Mouse (Mus musculus) small intestine, adult 2 months (tissue): Measurements from ENCODE around the gene Napa. TPM values are rescaled to one million over a fixed set of nuclear protein-coding genes. Genes with fewer than 3 reads are reported as not detected.

Experiments
- H3K27ac ChIP-seq: fragments of 200-500 bp; 2 replicates; pipeline ENCODE4 v1.5.1; 2012; ENCODE audit warnings: low read depth, low read length, control low read depth, inconsistent platforms; ENCODE audit not compliant: insufficient read depth
- H3K27me3 ChIP-seq: fragments of 200-500 bp; 2 replicates; pipeline ENCODE4 v1.6.1; 2012; ENCODE audit warnings: mild to moderate bottlenecking, moderate library complexity, low read length, inconsistent platforms; ENCODE audit not compliant: control insufficient read depth, insufficient read depth
- H3K36me3 ChIP-seq: fragments of 200-500 bp; 2 replicates; pipeline ENCODE4 v1.6.1; 2012; ENCODE audit warnings: mild to moderate bottlenecking, low read length, control low read depth, inconsistent platforms; ENCODE audit not compliant: control insufficient read depth, insufficient read depth
- H3K4me1 ChIP-seq: fragments of 200-500 bp; 2 replicates; pipeline ENCODE4 v1.6.1; 2012; ENCODE audit warnings: low read length, inconsistent platforms, mixed read lengths; ENCODE audit not compliant: control insufficient read depth, insufficient read depth, insufficient read length
- H3K4me3 ChIP-seq: fragments of 200-500 bp; 2 replicates; pipeline ENCODE4 v1.5.1; 2012; ENCODE audit warnings: low read depth, mild to moderate bottlenecking, control low read depth, inconsistent platforms, low read length, moderate library complexity
- CTCF ChIP-seq: fragments of 200-500 bp; IDR thresholded peaks from 2 replicates; pipeline ENCODE4 v1.5.1; 2012; ENCODE audit warnings: low read depth, mild to moderate bottlenecking, control low read depth, inconsistent platforms, low read length, moderate library complexity, mixed read lengths; ENCODE audit not compliant: insufficient replicate concordance, insufficient read length; ENCODE audit errors: extremely low read depth
- POLR2A ChIP-seq: fragments of 200-500 bp; IDR thresholded peaks from 2 replicates; pipeline ENCODE4 v1.6.1; 2012; ENCODE audit warnings: low read depth, mild to moderate bottlenecking, control low read depth, inconsistent platforms, low read length, moderate library complexity
- WGBS: fragments of 180-500 bp; shearing (Covaris S2); methylation state at CpG from one replicate; pipeline ENCODE4 v1.1.7; 2018; 5-methylcytosine and 5-hydroxymethylcytosine counted together
- polyA plus RNA-seq: library from polyadenylated mRNA; depleted of rRNA; stranded (reverse); fragments of >200 nt; gene quantifications from 2 replicates; pipeline ENCODE4 v1.2.3, GENCODE M21; 2012

The Napa gene
- polyA plus RNA-seq, 1 experiment = 139 TPM

DNA sequence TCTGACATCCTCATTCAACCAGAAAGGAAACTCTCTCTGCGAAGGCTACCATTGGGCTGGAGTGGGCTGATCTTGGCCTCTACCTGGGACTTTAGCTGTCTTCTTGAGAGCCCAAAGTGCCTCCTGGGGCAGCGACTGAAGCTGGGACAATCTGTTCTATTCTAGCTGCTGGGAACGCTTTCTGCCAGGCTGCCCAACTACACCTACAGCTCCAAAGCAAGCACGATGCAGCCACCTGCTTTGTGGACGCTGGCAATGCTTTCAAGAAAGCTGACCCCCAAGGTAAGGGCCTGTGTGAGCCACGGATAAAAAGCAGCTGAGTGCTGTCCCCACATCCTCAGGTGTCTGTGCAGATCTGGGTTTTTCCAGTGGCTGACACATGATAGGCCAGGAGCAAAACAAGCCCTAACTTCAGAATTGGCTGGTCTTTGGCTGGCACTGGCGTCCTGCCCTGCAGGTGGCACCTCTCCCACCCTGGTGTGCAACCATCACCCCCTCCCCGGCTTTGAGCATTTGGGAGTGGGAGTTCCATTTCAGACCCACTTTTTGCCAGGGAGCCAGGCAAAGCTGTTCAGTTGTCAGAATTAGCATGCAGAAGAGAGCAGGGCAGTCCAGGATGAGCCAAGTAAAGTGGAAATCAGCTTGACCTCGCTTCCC is 10.8 kb downstream of the Napa start:
- Histone ChIP-seq H3K27ac (no peak overlapping the region), H3K27me3 (no peaks in the 10 kb centered on the region), H3K4me1 (no peaks in the 10 kb centered on the region), H3K4me3 (no peak overlapping the region), H3K36me3 (peaks cover 62% of the 10 kb centered on the region)
- TF ChIP-seq POLR2A = no peak
- no peak for TF ChIP-seq CTCF
- 94% methylated on average over 9 of the region's 9 CpGs for WGBS

DNA sequence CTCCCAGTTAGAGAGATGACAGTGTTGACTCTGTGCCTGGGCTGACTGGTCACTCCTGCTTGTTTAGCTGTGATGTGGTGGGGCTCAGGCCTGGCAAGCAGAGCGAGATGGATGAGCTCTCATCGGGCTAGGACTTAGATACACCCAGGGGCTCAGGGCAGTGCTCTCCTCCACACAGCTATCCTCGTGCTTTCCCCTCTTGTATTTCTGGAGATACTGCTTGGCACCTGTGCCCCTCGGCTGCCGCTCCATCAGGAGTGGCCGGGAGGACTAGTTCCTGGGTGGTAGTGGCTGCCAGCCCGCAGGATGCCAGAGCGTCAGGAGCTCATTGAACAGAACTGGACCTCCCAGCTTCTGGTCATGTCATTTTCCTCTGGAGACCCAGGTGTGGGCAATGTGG is 11.9 kb downstream of the Napa start:
- WGBS = 93% methylated on average over 8 of the region's 8 CpGs
- Histone ChIP-seq H3K4me1 (no peaks in the 10 kb centered on the region), H3K4me3 (no peak overlapping the region), H3K27ac (no peak overlapping the region), H3K27me3 (no peaks in the 10 kb centered on the region), H3K36me3 (peaks cover 73% of the 10 kb centered on the region)
- no peak for TF ChIP-seq POLR2A
- TF ChIP-seq CTCF = no peak

DNA sequence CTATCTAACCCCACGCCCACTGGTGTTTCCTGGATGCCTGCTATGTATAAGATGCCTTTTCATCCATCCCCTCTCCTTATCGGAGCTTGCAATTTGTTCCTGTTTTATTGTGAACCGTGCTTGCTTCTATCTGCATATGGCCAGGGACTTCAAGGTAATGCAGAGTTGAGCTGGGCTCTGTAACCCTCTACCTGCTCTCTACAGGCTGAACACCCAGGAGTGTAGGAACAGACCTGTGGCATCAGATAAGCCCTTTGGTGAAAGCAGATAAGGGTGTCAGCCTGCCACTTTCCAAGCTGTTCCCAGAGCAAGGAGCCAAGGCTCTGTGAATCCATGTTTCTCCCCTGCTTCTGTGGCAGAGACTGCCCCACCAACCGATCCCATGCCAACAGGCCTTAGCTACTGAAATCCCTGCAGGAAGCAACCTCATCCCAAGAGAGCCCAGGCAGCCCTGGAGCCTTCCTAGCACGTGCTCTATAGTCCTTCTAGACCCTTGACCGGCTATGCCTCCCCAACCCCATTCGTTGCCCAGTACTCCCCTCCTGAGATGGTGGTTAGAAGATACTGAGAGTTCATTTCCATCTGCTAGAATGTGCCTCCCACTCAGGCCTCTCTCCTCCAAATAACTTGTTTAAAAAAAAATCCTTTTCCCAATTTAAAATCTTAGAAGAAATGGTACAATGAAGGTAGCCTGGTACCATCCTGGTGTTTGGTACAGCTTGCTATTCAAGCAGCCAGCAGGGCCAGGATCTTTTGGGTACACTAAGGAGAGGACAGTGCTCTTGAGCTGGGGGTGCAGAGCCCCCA is 13.2 kb downstream of the Napa start:
- H3K4me3 ChIP-seq = no peak overlapping the region
- no peak overlapping the region for H3K27ac ChIP-seq
- H3K4me1 ChIP-seq = no peaks in the 10 kb centered on the region
- 88% methylated on average over 7 of the region's 7 CpGs for WGBS
- peaks cover 86% of the 10 kb centered on the region for H3K36me3 ChIP-seq
- no peaks in the 10 kb centered on the region for H3K27me3 ChIP-seq
- TF ChIP-seq CTCF = no peak
- TF ChIP-seq POLR2A = no peak

DNA sequence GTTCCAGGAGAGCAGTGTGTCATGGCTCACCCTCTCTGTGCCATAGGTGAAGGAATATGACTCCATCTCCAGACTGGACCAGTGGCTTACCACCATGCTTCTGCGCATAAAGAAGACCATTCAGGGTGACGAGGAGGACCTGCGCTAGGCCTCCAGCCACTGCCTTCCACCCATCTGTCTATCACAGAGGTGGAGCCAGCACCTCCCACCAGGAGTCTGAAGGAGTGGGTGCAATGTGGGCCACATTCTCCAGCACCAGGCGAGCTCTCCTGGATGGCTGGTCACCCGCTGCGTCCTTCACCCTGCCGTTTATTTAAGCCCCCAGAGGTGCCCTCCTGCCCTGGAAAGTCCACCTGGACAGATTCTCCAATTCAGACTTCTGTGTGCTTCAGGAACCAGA is 18.2 kb downstream of the Napa start:
- Histone ChIP-seq H3K36me3 (peaks cover 52% of the 10 kb centered on the region), H3K27me3 (no peaks in the 10 kb centered on the region), H3K4me1 (no peaks in the 10 kb centered on the region; the same call in 1 of the 2 replicates), H3K4me3 (no peak overlapping the region), H3K27ac (no peak overlapping the region)
- 95% methylated on average over 7 of the region's 7 CpGs for WGBS
- TF ChIP-seq CTCF = no peak
- TF ChIP-seq POLR2A = no peak

DNA sequence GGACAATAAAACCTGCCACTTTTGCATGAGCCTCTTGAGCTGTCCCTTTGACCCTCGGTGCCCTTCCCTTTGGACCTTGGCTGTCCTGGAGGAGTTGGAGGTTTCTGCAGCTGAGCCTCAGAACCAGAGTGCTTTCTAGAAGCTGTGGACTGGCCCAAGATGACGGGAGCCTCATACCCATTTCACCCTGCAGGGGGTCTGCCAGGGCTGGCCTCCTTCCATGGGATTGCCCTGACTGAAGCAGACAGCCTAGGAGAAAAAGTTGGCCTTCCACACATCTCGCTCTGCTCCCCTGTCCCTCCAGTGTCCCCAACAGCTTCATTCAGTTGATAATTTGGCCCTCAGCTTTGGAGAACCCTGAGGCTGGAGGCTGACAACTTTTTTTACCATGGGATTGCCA is 18.8 kb downstream of the Napa start:
- Histone ChIP-seq H3K27ac (no peak overlapping the region), H3K36me3 (peaks cover 46% of the 10 kb centered on the region), H3K4me1 (no peaks in the 10 kb centered on the region; the same call in 1 of the 2 replicates), H3K27me3 (no peaks in the 10 kb centered on the region), H3K4me3 (no peak overlapping the region)
- WGBS = 84% methylated on average over 3 of the region's 3 CpGs
- TF ChIP-seq CTCF = no peak

DNA sequence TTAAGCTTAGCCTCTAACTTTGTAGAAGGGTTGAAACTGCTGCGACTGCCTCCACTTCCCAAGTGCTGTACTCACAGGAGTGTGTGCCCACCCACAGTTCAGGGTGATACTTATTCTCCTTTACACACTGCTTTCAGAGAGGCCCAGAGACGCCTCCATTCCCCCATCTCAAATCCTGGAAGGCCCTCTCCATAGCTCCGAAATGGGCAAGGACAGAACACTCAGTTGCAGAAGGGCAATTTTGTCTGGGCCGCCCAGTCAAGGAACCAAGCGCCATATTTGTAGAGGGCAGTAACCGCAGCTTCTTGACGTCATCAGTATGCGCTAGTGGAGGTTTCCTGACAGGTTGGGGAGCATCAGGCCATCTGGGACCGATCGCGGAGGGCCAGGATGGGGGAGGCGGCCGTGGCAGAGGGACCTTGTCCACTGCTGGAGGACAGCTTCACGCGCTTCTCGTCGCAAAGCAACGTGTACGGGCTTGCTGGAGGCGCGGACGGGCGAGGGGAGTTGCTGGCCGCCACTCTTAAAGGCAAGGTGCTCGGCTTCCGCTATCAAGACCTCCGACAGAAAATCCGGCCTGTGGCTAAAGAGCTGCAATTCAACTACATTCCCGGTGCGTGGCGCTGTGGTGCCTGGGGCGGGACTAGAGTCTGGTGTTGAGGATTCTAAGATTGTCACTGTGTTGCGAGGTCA is 21.5 kb downstream of the Napa start, which contains the start of gene Kptn:
Gene Kptn (plus strand): TSS at position 327 of the 693 bp plus-strand sequence.
- H3K27ac ChIP-seq = peak within 1 kb of the TSS; percentile 61
- 1% methylated on average over 33 of the region's 33 CpGs for WGBS
- TF ChIP-seq CTCF (peak; percentile 82; the same call in 1 of the 2 replicates), POLR2A (peak; percentile 32; the same call in 1 of the 2 replicates)
- H3K4me1 ChIP-seq = no peaks in the 10 kb centered on the region; the same call in 1 of the 2 replicates
- peak within 1 kb of the TSS; percentile 79 for H3K4me3 ChIP-seq
- peaks cover 22% of the 10 kb centered on the region; the same call in 1 of the 2 replicates for H3K36me3 ChIP-seq
- no peaks in the 10 kb centered on the region for H3K27me3 ChIP-seq

DNA sequence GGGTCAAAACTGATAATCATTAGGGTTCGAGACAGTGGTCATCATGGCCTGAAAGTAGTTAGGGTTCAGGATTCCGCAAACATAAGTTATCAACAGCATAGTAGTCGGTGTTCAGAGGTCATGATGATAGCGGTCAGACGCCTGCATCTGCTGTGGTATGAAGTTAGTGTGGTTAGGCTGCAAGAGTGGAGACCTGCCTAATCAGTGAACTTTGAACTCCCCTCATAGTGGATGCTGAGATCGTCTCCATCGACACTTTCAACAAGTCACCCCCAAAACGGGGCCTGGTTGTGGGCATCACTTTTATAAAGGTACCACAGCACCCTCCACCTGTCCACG is 22.0 kb downstream of the Napa start:
- Histone ChIP-seq H3K36me3 (peaks cover 20% of the 10 kb centered on the region; the same call in 1 of the 2 replicates), H3K27ac (no peak overlapping the region), H3K27me3 (no peaks in the 10 kb centered on the region), H3K4me1 (no peaks in the 10 kb centered on the region; the same call in 1 of the 2 replicates), H3K4me3 (peak overlapping the region; percentile 79)
- TF ChIP-seq CTCF (no peak), POLR2A (no peak)
- 25% methylated on average over 9 of the region's 9 CpGs for WGBS
